20 mouse cellular contexts compared by ENCODE assay signal in the genomic region with DNA sequence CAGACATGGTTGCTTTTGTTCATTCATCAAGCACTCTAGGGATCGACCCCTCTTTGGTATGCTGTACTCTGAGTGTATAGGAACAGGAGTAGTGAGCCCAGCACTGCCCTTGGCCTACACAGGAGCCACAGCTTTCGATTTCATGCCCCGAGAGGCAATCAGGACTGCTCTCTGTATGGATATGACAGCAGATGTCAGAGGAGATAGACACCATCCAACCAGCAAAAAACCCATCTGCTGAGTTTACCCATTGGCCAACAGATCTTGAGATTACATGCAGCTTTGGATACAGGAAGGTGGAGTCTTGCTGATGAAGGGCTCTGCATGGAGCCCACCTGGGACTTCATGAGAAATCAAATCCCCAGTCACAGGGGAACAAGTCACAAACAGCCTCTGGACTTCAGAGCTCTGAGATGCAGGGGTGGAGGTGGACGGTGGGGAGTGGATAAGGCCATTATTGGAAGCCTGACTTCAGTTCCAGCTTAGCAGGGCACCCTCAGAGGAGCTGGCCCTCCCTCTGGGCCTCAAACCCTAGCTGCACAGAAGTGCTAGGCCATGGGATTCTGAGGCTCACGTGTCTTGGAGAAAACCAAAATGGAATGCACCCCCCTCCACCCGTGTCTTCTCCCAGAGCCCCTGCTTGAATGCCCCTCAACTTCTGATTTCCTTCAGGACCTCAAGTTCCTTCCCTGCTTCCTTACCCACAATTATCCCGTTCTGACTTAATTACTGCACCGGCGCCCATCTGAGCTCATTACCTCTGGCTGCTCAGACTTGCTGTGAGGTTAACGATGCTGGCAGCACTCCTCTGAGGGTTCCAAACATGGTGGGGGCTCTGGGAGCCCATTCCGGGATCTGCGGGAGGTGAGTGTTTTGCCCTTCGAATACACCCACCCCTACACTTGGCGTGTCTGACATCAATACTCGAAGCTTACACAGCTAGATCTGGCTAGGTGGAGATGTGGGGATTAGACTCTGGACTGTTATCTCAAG. TPM values are rescaled to one million over a fixed set of nuclear protein-coding genes. Genes with fewer than 3 reads are reported as not detected.
DNase-seq lines count a peak whose midpoint lies in the region; ATAC-seq and TF ChIP-seq lines count a peak whose summit lies in the region.
"Had no signal": no experiment of that assay in that cellular context is flagged by ENCODE, and none has a peak within 500 bp of the region (broad histone marks: within the 10 kb centered on the region; RNA-seq: fewer than 3 reads in every experiment).

No protein-coding gene starts in this region.

- no peak overlapping the region for H3K4me3 ChIP-seq in heart, embryonic 10.5 days
- H3K4me3 ChIP-seq in forebrain, postnatal 0 days (ENCODE audit: low read depth, low read length) = no peak overlapping the region
- H3K4me3 ChIP-seq: heart, embryonic 15.5 days; kidney, embryonic 15.5 days; myocyte had no signal

- no peaks in the 10 kb centered on the region for H3K9me3 ChIP-seq in heart, embryonic 10.5 days
- H3K9me3 ChIP-seq in forebrain, postnatal 0 days (ENCODE audit: low read length) = no peaks in the 10 kb centered on the region
- H3K9me3 ChIP-seq: heart, embryonic 15.5 days; kidney, embryonic 15.5 days had no signal

- no peak overlapping the region for H3K27ac ChIP-seq in heart, embryonic 10.5 days
- no peak overlapping the region for H3K27ac ChIP-seq in forebrain, postnatal 0 days (ENCODE audit: low read depth, low read length)
- H3K27ac ChIP-seq: heart, embryonic 15.5 days; kidney, embryonic 15.5 days had no signal

- no peak overlapping the region for H3K4me2 ChIP-seq in forebrain, postnatal 0 days (ENCODE audit: low read depth)
- H3K4me2 ChIP-seq: heart, embryonic 15.5 days; kidney, embryonic 15.5 days had no signal

- intact Hi-C loops in heart, postnatal 36 days (cut with DNase I) = no loop called here

- H3K9ac ChIP-seq in forebrain, postnatal 0 days = no peak overlapping the region
- H3K9ac ChIP-seq: heart, embryonic 15.5 days; kidney, embryonic 15.5 days had no signal

- ATAC-seq in forebrain, postnatal 0 days = peak; percentile 45; the same call in 1 of the 2 replicates
- ATAC-seq: activated CD4-positive, CD25-positive, alpha-beta regulatory T cell, adult 4 months; inflammation-experienced regulatory T-cells, adult 6 months had no signal

- no peaks in the 10 kb centered on the region for H3K36me3 ChIP-seq in heart, embryonic 10.5 days
- no peaks in the 10 kb centered on the region for H3K36me3 ChIP-seq in forebrain, postnatal 0 days (ENCODE audit: insufficient read depth)
- H3K36me3 ChIP-seq: heart, embryonic 15.5 days; kidney, embryonic 15.5 days had no signal

- no peak for TF ChIP-seq POLR2A in brain, embryonic 14.5 days (IDR thresholded peaks at IDR 0.05; ENCODE audit: borderline replicate concordance, extremely low read depth, insufficient read depth, insufficient read length, poor library complexity, severe bottlenecking)

- peak; percentile 70 for DNase-seq in heart, adult 11 months
- DNase-seq in heart, embryonic 10.5 days (ENCODE audit: low spot score) = no peak
- peak; percentile 79 for DNase-seq in brain, embryonic 14.5 days (ENCODE audit: low read depth)
- peak; percentile 82 for DNase-seq in cerebellum, adult 9-10 months
- no peak for DNase-seq in forebrain, postnatal 0 days
- no peak for DNase-seq in right cerebral cortex, postnatal 25 days
- no peak for DNase-seq in heart, postnatal 36 days
- DNase-seq in adrenal gland, adult (ENCODE audit: inconsistent age in 2 of 2, low spot score in 1 of 2) = no peak
- DNase-seq: lung, postnatal 14 days; thymus, adult 18-20 months had no signal

- no peaks in the 10 kb centered on the region for H3K27me3 ChIP-seq in heart, embryonic 10.5 days (ENCODE audit: insufficient read depth, poor library complexity, severe bottlenecking)
- no peaks in the 10 kb centered on the region for H3K27me3 ChIP-seq in forebrain, postnatal 0 days (ENCODE audit: insufficient read depth, low read length)
- H3K27me3 ChIP-seq: heart, embryonic 15.5 days; kidney, embryonic 15.5 days had no signal

- TF ChIP-seq CTCF in brain, embryonic 14.5 days (IDR thresholded peaks at IDR 0.05; ENCODE audit: borderline replicate concordance, extremely low read depth, insufficient read depth, insufficient read length) = no peak
- TF ChIP-seq CTCF in forebrain, postnatal 0 days (IDR thresholded peaks at IDR 0.05; ENCODE audit: low read depth) = no peak

- H3K4me1 ChIP-seq in heart, embryonic 10.5 days = peaks cover 6% of the 10 kb centered on the region; the same call in 1 of the 2 replicates
- 0 out of 2 replicates have a peak, but pooled peaks cover 8% of the 10 kb centered on the region for H3K4me1 ChIP-seq in forebrain, postnatal 0 days (ENCODE audit: insufficient read depth)
- H3K4me1 ChIP-seq: heart, embryonic 15.5 days; kidney, embryonic 15.5 days had no signal

- WGBS in heart, embryonic 10.5 days = 66% methylated on average over 15 of the region's 15 CpGs
- 28% methylated on average over 15 of the region's 15 CpGs for WGBS in forebrain, postnatal 0 days

RNA-seq across cellular contexts. Expression of a gene that starts 37.3 kb away (rescaled TPM):
- polyA plus RNA-seq in heart, embryonic 10.5 days (2016; fragmentation: Nextera tagmentation; extraction: Ambion mirVana) = not detected in 2 replicates
- 0.11 TPM in 1 of 2 replicates, not detected in the other for polyA plus RNA-seq in brain, embryonic 14.5 days (2012; rRNA removed)
- total RNA-seq in forebrain, postnatal 0 days (2014; rRNA removed) = not detected in 2 replicates
- not detected in 2 replicates for polyA plus RNA-seq in forebrain, postnatal 0 days (2015; fragmentation: Nextera tagmentation; extraction: Ambion mirVana)
- under 1 TPM in 1 of 2 experiments, not detected in 1; 0.25 TPM for total RNA-seq in heart, postnatal 36 days (2021)
- total RNA-seq: layer of hippocampus, adult 18-20 months had no signal
- polyA plus RNA-seq: activated CD4-positive, CD25-positive, alpha-beta regulatory T cell, adult 4 months; cortical plate, adult 2 months; gonadal fat pad, adult 2 months; heart, embryonic 15.5 days; inflammation-experienced regulatory T-cells, adult 6 months; limb, embryonic 14.5 days; liver, embryonic 16.5 days; myocyte had no signal

RNA-seq across cellular contexts. Expression of a gene that starts 41.8 kb away (rescaled TPM):
- 5.6 and 5.7 TPM in 2 replicates for polyA plus RNA-seq in heart, embryonic 10.5 days (2016; fragmentation: Nextera tagmentation; extraction: Ambion mirVana)
- 16.0 and 19.1 TPM in 2 replicates for polyA plus RNA-seq in brain, embryonic 14.5 days (2012; rRNA removed)
- 20.2 and 24.8 TPM in 2 replicates for total RNA-seq in forebrain, postnatal 0 days (2014; rRNA removed)
- polyA plus RNA-seq in forebrain, postnatal 0 days (2015; fragmentation: Nextera tagmentation; extraction: Ambion mirVana) = 5.4 and 6.2 TPM in 2 replicates
- 1 to 10 TPM; 2.8 to 3.2 TPM for total RNA-seq in heart, postnatal 36 days (2021)
- polyA plus RNA-seq: activated CD4-positive, CD25-positive, alpha-beta regulatory T cell, adult 4 months; inflammation-experienced regulatory T-cells, adult 6 months had no signal

Comparison
In these comparisons a context has a peak if more than half of its experiments do, and no peak if none do; other contexts are left out.
1. DNase-seq: peak in heart, adult 11 months (single experiment), brain, embryonic 14.5 days (single experiment) and cerebellum, adult 9-10 months (single experiment); none in heart, embryonic 10.5 days (single experiment), forebrain, postnatal 0 days (single experiment), right cerebral cortex, postnatal 25 days (single experiment), heart, postnatal 36 days (0 of 2) and adrenal gland, adult (0 of 2).